Comparison of ENCODE assay signal across 25 mouse cellular contexts in genomic region chr5:149873482-149874002, GRCm38 (mm10).
A peak's percentile ranks its signal among the peaks of the same experiment; 100 is the strongest.
DNase-seq lines count a peak whose midpoint lies in the region; ATAC-seq and TF ChIP-seq lines count a peak whose summit lies in the region.
"Had no signal": no experiment of that assay in that cellular context is flagged by ENCODE, and none has a peak within 500 bp of the region (broad histone marks: within the 10 kb centered on the region; RNA-seq: fewer than 3 reads in every experiment).

No protein-coding gene starts in this region.

- 47% methylated on average over 9 of the region's 9 CpGs for WGBS in kidney, postnatal 0 days
- 40% methylated on average over 9 of the region's 9 CpGs for WGBS in stomach, embryonic 15.5 days

- ATAC-seq in kidney, postnatal 0 days (replicated peaks; ENCODE audit: low FRiP score, low read depth), result no peak
- no peak for ATAC-seq in stomach, embryonic 15.5 days (ENCODE audit: insufficient read depth, low FRiP score, low read depth)
- ATAC-seq: CD4-positive, CD25-positive, alpha-beta regulatory T cell, adult 4 months; forebrain, embryonic 13.5 days; inflammation-experienced regulatory T-cells, adult 6 months; liver, postnatal 0 days; midbrain, embryonic 13.5 days had no signal

- TF ChIP-seq CTCF in kidney, postnatal 0 days (IDR thresholded peaks at IDR 0.05; ENCODE audit: low read depth), result no peak

- no peak overlapping the region for H3K27ac ChIP-seq in kidney, postnatal 0 days
- no peak overlapping the region for H3K27ac ChIP-seq in stomach, embryonic 15.5 days
- H3K27ac ChIP-seq: embryonic facial prominence, embryonic 13.5 days; forebrain, embryonic 13.5 days; heart, embryonic 15.5 days; hindbrain, embryonic 14.5 days; kidney, embryonic 15.5 days; midbrain, embryonic 13.5 days had no signal

- no peak for DNase-seq in kidney, postnatal 0 days (ENCODE audit: low spot score)
- DNase-seq in kidney, postnatal 10 days, result no peak
- DNase-seq in lung, postnatal 36 days, result peak; percentile 10
- DNase-seq in lung, postnatal 10 days, result no peak
- peak; percentile 74 for DNase-seq in ZHBTc4 (ENCODE audit: low read depth, low spot score)
- no peak for DNase-seq in yolk sac, embryonic 10.5 days (ENCODE audit: low spot score)
- no peak for DNase-seq in cerebellum, adult 8-10 months
- DNase-seq: cerebellum, adult 11 months; cerebellum, postnatal 10 days; heart, postnatal 4 days; liver, postnatal 0 days; right cerebral cortex, postnatal 14 days; spleen, adult 18-20 months; thymus, adult 18-20 months; thymus, postnatal 4 days had no signal

- H3K4me2 ChIP-seq in kidney, postnatal 0 days (ENCODE audit: low read length), result no peak overlapping the region
- 0 out of 2 replicates have a peak overlapping the region, but pooled peaks have one; percentile 6 for H3K4me2 ChIP-seq in stomach, embryonic 15.5 days
- H3K4me2 ChIP-seq: embryonic facial prominence, embryonic 13.5 days; forebrain, embryonic 13.5 days; heart, embryonic 15.5 days; hindbrain, embryonic 14.5 days; kidney, embryonic 15.5 days; midbrain, embryonic 13.5 days had no signal

- no peak overlapping the region for H3K4me3 ChIP-seq in kidney, postnatal 0 days (replicated peaks; ENCODE audit: low read depth, low read length)
- no peak overlapping the region for H3K4me3 ChIP-seq in stomach, embryonic 15.5 days (replicated peaks)
- H3K4me3 ChIP-seq: embryonic facial prominence, embryonic 13.5 days; forebrain, embryonic 13.5 days; heart, embryonic 15.5 days; kidney, embryonic 15.5 days; megakaryocyte, embryonic 14.5 days; midbrain, embryonic 13.5 days had no signal

- H3K36me3 ChIP-seq in kidney, postnatal 0 days (ENCODE audit: insufficient read depth, low read length), result no peaks in the 10 kb centered on the region
- H3K36me3 ChIP-seq in stomach, embryonic 15.5 days, result no peaks in the 10 kb centered on the region
- H3K36me3 ChIP-seq: embryonic facial prominence, embryonic 13.5 days; heart, embryonic 15.5 days; kidney, embryonic 15.5 days; midbrain, embryonic 13.5 days had no signal

- H3K27me3 ChIP-seq in kidney, postnatal 0 days (ENCODE audit: insufficient read depth, low read length), result no peaks in the 10 kb centered on the region
- H3K27me3 ChIP-seq in stomach, embryonic 15.5 days (replicated peaks), result no peaks in the 10 kb centered on the region
- H3K27me3 ChIP-seq: embryonic facial prominence, embryonic 13.5 days; forebrain, embryonic 13.5 days; heart, embryonic 15.5 days; kidney, embryonic 15.5 days; megakaryocyte, embryonic 14.5 days had no signal

- H3K4me1 ChIP-seq in kidney, postnatal 0 days (replicated peaks; ENCODE audit: insufficient read depth, low read length), result 0 out of 2 replicates have a peak, but pooled peaks cover 5% of the 10 kb centered on the region
- 0 out of 2 replicates have a peak, but pooled peaks cover 3% of the 10 kb centered on the region for H3K4me1 ChIP-seq in stomach, embryonic 15.5 days
- H3K4me1 ChIP-seq: embryonic facial prominence, embryonic 13.5 days; heart, embryonic 15.5 days; megakaryocyte, embryonic 14.5 days had no signal

- no peaks in the 10 kb centered on the region for H3K9me3 ChIP-seq in kidney, postnatal 0 days (replicated peaks; ENCODE audit: low read length)
- H3K9me3 ChIP-seq in stomach, embryonic 15.5 days, result no peaks in the 10 kb centered on the region
- H3K9me3 ChIP-seq: embryonic facial prominence, embryonic 13.5 days; forebrain, embryonic 13.5 days; heart, embryonic 15.5 days; kidney, embryonic 15.5 days; midbrain, embryonic 13.5 days had no signal

- peak overlapping the region; percentile 24; the same call in 1 of the 2 replicates for H3K9ac ChIP-seq in kidney, postnatal 0 days (ENCODE audit: low read depth, low read length)
- H3K9ac ChIP-seq in stomach, embryonic 15.5 days, result no peak overlapping the region
- H3K9ac ChIP-seq: embryonic facial prominence, embryonic 13.5 days; forebrain, embryonic 13.5 days; heart, embryonic 15.5 days; hindbrain, embryonic 14.5 days; kidney, embryonic 15.5 days; liver, postnatal 0 days; midbrain, embryonic 13.5 days had no signal

Comparison
In these comparisons a context has a peak if more than half of its experiments do, and no peak if none do; other contexts are left out.
1. DNase-seq: peak in lung, postnatal 36 days (single experiment) and ZHBTc4 (single experiment); none in kidney, postnatal 0 days (single experiment), kidney, postnatal 10 days (single experiment), lung, postnatal 10 days (single experiment), yolk sac, embryonic 10.5 days (single experiment) and cerebellum, adult 8-10 months (single experiment).